Mouse (Mus musculus): ENCODE data around the gene Add1. TPM values are rescaled to one million over a fixed set of nuclear protein-coding genes. Genes with fewer than 3 reads are reported as not detected.

Add1 gene
- total and polyA plus RNA-seq, 2 experiments from 2014 or later, result 166 to 272 TPM

- no peak overlapping the region for H3K27ac ChIP-seq
- H3K4me3 ChIP-seq (ENCODE audit: low read length), result no peak overlapping the region
- WGBS, result 79% methylated on average over 7 of the region's 7 CpGs
- no peaks in the 10 kb centered on the region for H3K27me3 ChIP-seq (ENCODE audit: insufficient read depth, low read length)
- H3K4me1 ChIP-seq (ENCODE audit: insufficient read depth, low read length), result no peaks in the 10 kb centered on the region
- H3K4me2 ChIP-seq (ENCODE audit: low read depth, low read length), result no peak overlapping the region
- no peak overlapping the region for H3K9ac ChIP-seq (replicated peaks; ENCODE audit: low read length)
- no peaks in the 10 kb centered on the region for H3K9me3 ChIP-seq (ENCODE audit: low read length)
- no peaks in the 10 kb centered on the region for H3K36me3 ChIP-seq (ENCODE audit: insufficient read depth, low read length)
- DNase-seq (ENCODE audit: low spot score), result no peak
- no peak for ATAC-seq
- no peak for TF ChIP-seq CTCF (IDR thresholded peaks at IDR 0.05; ENCODE audit: low read depth)
These were observed 35.4 kb upstream of the Add1 start for GRCm38 (mm10) chr5:34538079-34538478.

GRCm38 (mm10) chr5:34538527-34538926, 34.9 kb upstream of the Add1 start:
- 41% methylated on average over 5 of the region's 5 CpGs for WGBS

GRCm38 (mm10) chr5:34539121-34539520, 34.3 kb upstream of the Add1 start:
- H3K9me3 ChIP-seq (ENCODE audit: low read length), result no peaks in the 10 kb centered on the region
- H3K4me3 ChIP-seq (ENCODE audit: low read length), result no peak overlapping the region
- no peak overlapping the region for H3K9ac ChIP-seq (replicated peaks; ENCODE audit: low read length)
- 96% methylated on average over 2 of the region's 2 CpGs for WGBS
- H3K4me2 ChIP-seq (ENCODE audit: low read depth, low read length), result no peak overlapping the region
- H3K36me3 ChIP-seq (ENCODE audit: insufficient read depth, low read length), result no peaks in the 10 kb centered on the region
- ATAC-seq, result no peak
- no peaks in the 10 kb centered on the region for H3K4me1 ChIP-seq (ENCODE audit: insufficient read depth, low read length)
- H3K27me3 ChIP-seq (ENCODE audit: insufficient read depth, low read length), result no peaks in the 10 kb centered on the region
- no peak for TF ChIP-seq CTCF (IDR thresholded peaks at IDR 0.05; ENCODE audit: low read depth)
- no peak for DNase-seq (ENCODE audit: low spot score)
- H3K27ac ChIP-seq, result no peak overlapping the region

More at GRCm38 (mm10) chr5:34538527-34538926, 34.9 kb upstream of the Add1 start:
- Histone ChIP-seq H3K27ac (no peak overlapping the region), H3K9me3 (ENCODE audit: low read length) (no peaks in the 10 kb centered on the region), H3K4me2 (ENCODE audit: low read depth, low read length) (no peak overlapping the region), H3K4me3 (ENCODE audit: low read length) (no peak overlapping the region), H3K27me3 (ENCODE audit: insufficient read depth, low read length) (no peaks in the 10 kb centered on the region), H3K36me3 (ENCODE audit: insufficient read depth, low read length) (no peaks in the 10 kb centered on the region), H3K4me1 (ENCODE audit: insufficient read depth, low read length) (no peaks in the 10 kb centered on the region), H3K9ac (replicated peaks; ENCODE audit: low read length) (no peak overlapping the region)
- ATAC-seq (no peak), DNase-seq (ENCODE audit: low spot score) (peak; percentile 5)
- peak; percentile 41 for TF ChIP-seq CTCF (IDR thresholded peaks at IDR 0.05; ENCODE audit: low read depth)

DNA sequence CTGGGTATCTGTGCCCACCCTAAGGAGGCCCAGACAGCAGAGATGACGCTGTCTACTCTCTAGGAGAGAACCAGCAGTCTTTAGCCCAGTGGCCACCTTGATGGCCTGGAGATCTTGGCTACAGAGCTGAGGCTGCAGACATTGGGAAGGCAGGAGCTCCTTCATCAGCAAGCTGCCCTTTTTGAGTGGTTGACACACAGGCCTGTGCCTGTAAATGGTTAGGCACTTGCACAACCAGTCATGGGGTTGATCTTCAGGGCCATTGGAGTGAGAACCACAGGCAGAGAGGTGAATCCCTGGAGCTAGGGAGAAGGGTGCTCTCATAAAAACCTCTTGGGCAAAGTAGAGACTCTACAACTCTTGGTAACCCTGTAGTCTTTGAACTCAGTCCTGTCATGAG, 31.3 kb upstream of the Add1 start:
- no peaks in the 10 kb centered on the region for H3K4me1 ChIP-seq (ENCODE audit: insufficient read depth, low read length)
- no peak overlapping the region for H3K4me3 ChIP-seq (ENCODE audit: low read length)
- TF ChIP-seq CTCF (IDR thresholded peaks at IDR 0.05; ENCODE audit: low read depth), result no peak
- H3K36me3 ChIP-seq (ENCODE audit: insufficient read depth, low read length), result no peaks in the 10 kb centered on the region
- no peak overlapping the region for H3K27ac ChIP-seq
- H3K9me3 ChIP-seq (ENCODE audit: low read length), result no peaks in the 10 kb centered on the region
- no peaks in the 10 kb centered on the region for H3K27me3 ChIP-seq (ENCODE audit: insufficient read depth, low read length)
- no peak for ATAC-seq
- no peak overlapping the region for H3K9ac ChIP-seq (replicated peaks; ENCODE audit: low read length)
- no peak overlapping the region for H3K4me2 ChIP-seq (ENCODE audit: low read depth, low read length)
- DNase-seq (ENCODE audit: low spot score), result no peak
- WGBS, result 60% methylated on average over 1 of the region's 1 CpGs

DNA sequence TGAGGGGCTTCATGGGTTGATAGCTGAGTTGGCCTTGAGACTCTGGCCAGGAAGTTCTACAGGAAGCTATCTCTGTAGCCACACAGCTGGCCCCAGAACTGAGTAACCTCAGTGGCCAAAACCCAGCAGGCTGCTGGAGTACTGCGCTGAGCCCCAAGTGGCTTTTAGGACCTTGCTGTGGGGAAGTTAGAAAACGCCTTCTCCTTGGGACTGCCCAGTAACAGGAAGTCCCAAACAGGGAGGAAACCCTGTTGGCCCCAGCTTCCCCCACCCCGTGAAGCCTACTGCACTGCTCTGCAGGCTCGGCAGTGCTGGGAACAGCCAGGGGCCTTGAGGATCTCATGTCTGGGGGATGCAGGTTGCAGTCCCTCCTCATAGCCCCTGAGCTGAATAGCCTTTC, 30.4 kb upstream of the Add1 start:
- DNase-seq (ENCODE audit: low spot score) (no peak), ATAC-seq (no peak)
- Histone ChIP-seq H3K4me3 (ENCODE audit: low read length) (no peak overlapping the region), H3K4me2 (ENCODE audit: low read depth, low read length) (no peak overlapping the region), H3K36me3 (ENCODE audit: insufficient read depth, low read length) (no peaks in the 10 kb centered on the region), H3K27ac (no peak overlapping the region), H3K4me1 (ENCODE audit: insufficient read depth, low read length) (no peaks in the 10 kb centered on the region), H3K27me3 (ENCODE audit: insufficient read depth, low read length) (no peaks in the 10 kb centered on the region), H3K9ac (replicated peaks; ENCODE audit: low read length) (no peak overlapping the region), H3K9me3 (ENCODE audit: low read length) (no peaks in the 10 kb centered on the region)
- WGBS, result 70% methylated on average over 4 of the region's 4 CpGs
- no peak for TF ChIP-seq CTCF (IDR thresholded peaks at IDR 0.05; ENCODE audit: low read depth)

DNA sequence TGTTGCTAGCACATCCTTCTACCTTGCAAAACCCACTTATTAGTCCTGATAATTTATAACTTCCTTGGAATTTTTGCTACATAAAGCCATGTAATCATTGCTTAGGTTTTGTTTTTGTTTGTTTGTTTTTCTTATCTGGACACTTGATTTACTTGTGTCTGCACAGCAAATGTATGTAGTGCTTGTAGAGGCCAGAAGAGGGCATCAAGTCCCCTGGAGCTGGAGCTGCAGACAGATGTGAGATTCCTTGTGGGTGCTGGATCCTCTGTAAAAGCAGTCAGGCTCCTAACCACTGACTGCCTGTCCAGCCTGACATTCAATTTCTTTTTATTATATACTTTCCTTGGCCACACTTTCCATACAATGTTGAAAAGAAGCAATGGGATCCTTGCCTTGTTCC, 26.1 kb upstream of the Add1 start:
- ATAC-seq (no peak), DNase-seq (ENCODE audit: low spot score) (peak; percentile 59)
- Histone ChIP-seq H3K9ac (replicated peaks; ENCODE audit: low read length) (no peak overlapping the region), H3K4me2 (ENCODE audit: low read depth, low read length) (no peak overlapping the region), H3K27ac (no peak overlapping the region), H3K36me3 (ENCODE audit: insufficient read depth, low read length) (peaks cover 10% of the 10 kb centered on the region; the same call in 1 of the 2 replicates), H3K9me3 (ENCODE audit: low read length) (no peaks in the 10 kb centered on the region), H3K4me3 (ENCODE audit: low read length) (no peak overlapping the region), H3K4me1 (ENCODE audit: insufficient read depth, low read length) (peaks cover 10% of the 10 kb centered on the region), H3K27me3 (ENCODE audit: insufficient read depth, low read length) (no peaks in the 10 kb centered on the region)
- TF ChIP-seq CTCF (IDR thresholded peaks at IDR 0.05; ENCODE audit: low read depth), result peak; percentile 67

- 0 out of 2 replicates have a peak, but pooled peaks have one; percentile 18 for ATAC-seq
These were observed 24.4 kb upstream of the Add1 start for GRCm38 (mm10) chr5:34549135-34549482.

More at GRCm38 (mm10) chr5:34549135-34549482, 24.4 kb upstream of the Add1 start:
- 25% methylated on average over 8 of the region's 8 CpGs for WGBS
- peaks cover 21% of the 10 kb centered on the region for H3K36me3 ChIP-seq (ENCODE audit: insufficient read depth, low read length)
- H3K4me3 ChIP-seq (ENCODE audit: low read length), result peak overlapping the region; percentile 87
- H3K9ac ChIP-seq (replicated peaks; ENCODE audit: low read length), result peak overlapping the region; percentile 97; the same call in 1 of the 2 replicates
- no peak overlapping the region for H3K27ac ChIP-seq
- H3K4me1 ChIP-seq (ENCODE audit: insufficient read depth, low read length), result peaks cover 10% of the 10 kb centered on the region
- H3K27me3 ChIP-seq (ENCODE audit: insufficient read depth, low read length), result no peaks in the 10 kb centered on the region
- H3K9me3 ChIP-seq (ENCODE audit: low read length), result no peaks in the 10 kb centered on the region
- peak overlapping the region; percentile 73 for H3K4me2 ChIP-seq (ENCODE audit: low read depth, low read length)
- no peak for TF ChIP-seq CTCF (IDR thresholded peaks at IDR 0.05; ENCODE audit: low read depth)
- no peak for DNase-seq (ENCODE audit: low spot score)

All from hindbrain, postnatal 0 days (tissue).